Mouse (Mus musculus): ENCODE results near the gene Wdr12. TPM values are rescaled to one million over a fixed set of nuclear protein-coding genes. Genes with fewer than 3 reads are reported as not detected.
"Not testable (repeated sequence)": the region's sequence is repeated elsewhere in the genome, so short reads cannot be mapped to it uniquely, and the experiment has no call there.

The Wdr12 gene
- polyA plus RNA-seq, 1 experiment from 2014 or later: 56.8 TPM

DNA sequence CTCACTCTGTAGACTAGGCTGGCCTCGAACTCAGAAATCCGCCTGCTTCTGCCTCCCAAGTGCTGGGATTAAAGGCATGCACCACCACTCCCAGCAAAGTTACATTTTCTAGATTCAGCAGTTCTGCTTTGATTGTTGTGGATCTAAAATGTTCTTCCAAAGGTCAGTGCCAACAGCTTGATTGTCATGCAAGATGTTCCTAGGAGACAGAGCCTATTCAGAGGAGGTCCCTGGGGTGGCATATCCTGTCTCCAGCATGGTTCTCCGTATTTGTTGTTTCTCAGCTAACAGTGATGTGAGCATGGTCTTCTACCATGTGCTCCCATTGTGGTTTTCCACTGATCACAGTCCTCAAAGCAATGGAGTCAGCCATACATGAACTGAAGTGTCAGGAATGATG is 42.1 kb downstream of the Wdr12 start:
- ATAC-seq (ENCODE audit: low FRiP score): no peak
- H3K4me2 ChIP-seq: no peak overlapping the region
- 93% methylated on average over 3 of the region's 3 CpGs for WGBS

DNA sequence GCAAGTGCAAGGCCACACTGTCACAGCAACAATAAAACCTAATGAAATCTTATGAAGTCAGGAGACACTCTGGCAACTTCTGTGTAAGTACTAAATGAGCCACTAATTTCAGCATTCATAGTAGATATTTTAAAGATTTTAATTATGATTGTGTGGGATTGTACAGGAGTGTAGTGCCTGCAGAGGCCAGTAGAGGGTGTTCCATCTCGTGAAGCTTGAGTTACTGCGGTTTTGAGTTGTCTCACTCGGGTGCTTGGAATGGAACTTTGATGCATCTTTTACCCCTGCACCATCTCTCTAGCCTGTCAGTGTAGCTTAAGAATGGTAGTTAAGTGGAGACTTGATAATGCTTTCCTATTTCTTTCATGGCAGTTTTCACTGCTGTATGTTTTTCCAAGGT is 43.8 kb downstream of the Wdr12 start:
- H3K36me3 ChIP-seq (replicated peaks): no peaks in the 10 kb centered on the region
- WGBS: 39% methylated on average over 3 of the region's 3 CpGs
- H3K27ac ChIP-seq: no peak overlapping the region
- H3K27me3 ChIP-seq: no peaks in the 10 kb centered on the region
- ATAC-seq (ENCODE audit: low FRiP score): no peak
- H3K4me3 ChIP-seq (replicated peaks): no peak overlapping the region
- H3K9me3 ChIP-seq: no peaks in the 10 kb centered on the region
- no peak overlapping the region for H3K9ac ChIP-seq
- no peak overlapping the region for H3K4me2 ChIP-seq
- H3K4me1 ChIP-seq: no peaks in the 10 kb centered on the region

More for the DNA sequence above, 42.1 kb downstream of the Wdr12 start:
- H3K36me3 ChIP-seq (replicated peaks): no peaks in the 10 kb centered on the region
- no peaks in the 10 kb centered on the region for H3K27me3 ChIP-seq
- H3K4me3 ChIP-seq (replicated peaks): no peak overlapping the region
- no peak overlapping the region for H3K27ac ChIP-seq
- no peaks in the 10 kb centered on the region for H3K4me1 ChIP-seq
- H3K9ac ChIP-seq: no peak overlapping the region
- no peaks in the 10 kb centered on the region for H3K9me3 ChIP-seq

DNA sequence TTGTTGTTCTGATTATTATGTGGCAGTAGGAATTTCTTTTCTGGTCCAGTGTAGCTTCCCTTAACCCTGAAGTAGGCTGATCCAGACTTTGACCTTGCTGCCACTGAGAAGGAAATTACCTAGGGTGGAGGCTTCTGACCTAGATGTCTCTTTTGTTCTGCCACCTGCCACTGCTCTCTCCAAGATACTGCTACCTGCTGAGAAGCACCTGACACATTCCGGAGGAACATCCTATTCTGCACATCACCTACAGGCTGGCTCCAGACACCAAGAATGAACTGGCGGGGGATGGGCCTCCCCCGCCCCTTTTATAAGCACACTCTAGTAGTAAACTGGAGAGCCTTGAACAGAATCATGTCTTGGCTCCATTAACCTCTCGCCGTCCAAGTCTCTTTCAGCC is 51.0 kb downstream of the Wdr12 start:
- H3K4me1 ChIP-seq; H3K4me3 ChIP-seq (replicated peaks); ATAC-seq (ENCODE audit: low FRiP score); H3K9me3 ChIP-seq; H3K36me3 ChIP-seq (replicated peaks); H3K9ac ChIP-seq; H3K27ac ChIP-seq; H3K4me2 ChIP-seq: not testable (repeated sequence)
- WGBS: 92% methylated on average over 5 of the region's 5 CpGs
- peaks cover 13% of the 10 kb centered on the region for H3K27me3 ChIP-seq

DNA sequence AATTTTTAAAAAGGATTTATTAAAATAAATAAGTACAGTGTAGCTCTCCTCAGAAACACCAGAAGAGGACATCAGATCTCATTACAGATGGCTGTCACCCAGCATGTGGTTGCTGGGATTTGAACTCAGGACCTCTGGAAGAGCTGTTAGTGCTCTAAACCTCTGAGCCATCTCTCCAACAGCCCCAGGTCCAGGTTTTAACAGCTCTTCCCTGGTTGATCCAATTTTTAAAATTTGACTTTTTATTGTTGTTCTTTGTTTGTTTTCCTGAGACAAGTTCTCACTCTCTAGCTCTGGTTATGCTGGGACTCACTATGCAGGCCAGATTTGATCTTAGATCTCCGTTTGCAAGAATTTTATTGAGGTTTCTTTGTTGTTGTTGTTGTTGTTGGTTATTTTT is 53.9 kb downstream of the Wdr12 start:
- Histone ChIP-seq H3K9ac (no peak overlapping the region), H3K4me2 (no peak overlapping the region), H3K9me3 (no peaks in the 10 kb centered on the region), H3K27me3 (peaks cover 19% of the 10 kb centered on the region), H3K36me3 (replicated peaks) (no peaks in the 10 kb centered on the region), H3K27ac (no peak overlapping the region), H3K4me1 (0 out of 2 replicates have a peak, but pooled peaks cover 7% of the 10 kb centered on the region), H3K4me3 (replicated peaks) (no peak overlapping the region)
- WGBS: 96% methylated on average over 1 of the region's 1 CpGs
- no peak for ATAC-seq (ENCODE audit: low FRiP score)

DNA sequence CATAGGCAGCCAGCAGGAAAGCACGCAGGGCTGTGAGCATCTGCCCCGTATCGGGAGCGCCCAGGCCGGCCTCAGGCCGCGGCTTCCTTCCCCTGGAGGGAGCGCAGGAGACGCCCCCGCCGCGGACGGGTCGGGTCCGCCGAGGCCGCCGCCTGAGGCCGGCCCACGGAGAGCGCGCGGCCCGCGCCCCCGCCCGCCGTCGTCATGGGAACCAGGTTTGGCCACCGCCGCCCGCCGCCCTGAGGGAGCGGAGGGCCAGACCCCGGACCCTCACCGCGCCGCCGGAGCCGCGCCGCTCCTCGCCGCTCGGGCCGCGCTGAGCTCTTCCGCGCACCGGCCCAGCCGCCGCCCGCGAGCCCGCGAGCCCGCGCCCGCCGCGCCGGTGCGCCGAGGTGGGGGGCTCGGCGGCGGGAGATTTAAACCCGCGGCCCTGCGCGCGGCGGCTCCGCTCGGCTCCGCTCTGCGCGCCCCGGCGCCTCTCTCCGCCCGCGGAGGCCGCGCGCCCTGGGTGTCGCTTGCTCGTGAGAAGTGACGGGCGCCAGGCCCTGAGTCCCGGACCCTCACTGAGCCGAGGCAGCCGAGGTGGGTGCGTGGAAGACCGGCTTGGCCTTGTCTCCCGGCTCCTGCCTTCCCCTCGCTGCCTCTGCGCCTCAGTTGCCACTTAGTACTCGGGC is 55.5 kb downstream of the Wdr12 start, which contains the start of gene Ica1l:
Ica1l (minus strand) TSS at position 389 of the 674 bp plus-strand sequence.
- peak; percentile 90 for ATAC-seq (ENCODE audit: low FRiP score)
- WGBS: under 1% methylated on average over 52 of the region's 99 CpGs
- H3K27ac ChIP-seq: no peak within 1 kb of the TSS

DNA sequence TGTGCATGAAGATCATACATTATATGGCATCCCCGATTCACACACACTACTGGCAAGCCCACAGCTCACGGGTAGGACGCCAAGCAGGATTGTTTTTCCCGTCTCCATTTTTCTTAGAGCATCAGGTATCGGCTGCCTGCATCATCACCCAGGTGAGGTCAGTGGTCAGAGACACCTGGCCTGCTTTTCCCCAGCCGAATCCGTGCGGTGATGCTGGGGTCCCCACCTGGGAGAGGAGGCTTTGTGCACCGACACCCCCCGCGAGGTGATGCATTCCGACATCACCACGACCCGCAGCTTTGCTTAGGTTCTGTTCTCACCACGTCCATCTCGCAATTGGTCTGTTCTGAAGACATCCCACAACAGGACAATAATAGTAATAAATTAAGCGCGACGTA is 56.0 kb downstream of the Wdr12 start:
- Histone ChIP-seq H3K9ac (peak overlapping the region; percentile 82), H3K9me3 (no peaks in the 10 kb centered on the region), H3K4me1 (0 out of 2 replicates have a peak, but pooled peaks cover 7% of the 10 kb centered on the region), H3K4me3 (replicated peaks) (peak overlapping the region; percentile 83), H3K27me3 (peaks cover 19% of the 10 kb centered on the region), H3K27ac (no peak overlapping the region), H3K4me2 (peak overlapping the region; percentile 91), H3K36me3 (replicated peaks) (no peaks in the 10 kb centered on the region)
- 4% methylated on average over 19 of the region's 19 CpGs for WGBS
- peak; percentile 58 for ATAC-seq (ENCODE audit: low FRiP score)

More for the DNA sequence above, 55.5 kb downstream of the Wdr12 start, which contains the start of gene Ica1l:
- Histone ChIP-seq H3K36me3 (replicated peaks) (no peaks in the 10 kb centered on the region), H3K4me1 (0 out of 2 replicates have a peak, but pooled peaks cover 7% of the 10 kb centered on the region), H3K27me3 (peaks cover 19% of the 10 kb centered on the region), H3K4me3 (replicated peaks) (peak within 1 kb of the TSS; percentile 83), H3K9ac (peak within 1 kb of the TSS; percentile 82), H3K9me3 (no peaks in the 10 kb centered on the region), H3K4me2 (peak within 1 kb of the TSS; percentile 91)

DNA sequence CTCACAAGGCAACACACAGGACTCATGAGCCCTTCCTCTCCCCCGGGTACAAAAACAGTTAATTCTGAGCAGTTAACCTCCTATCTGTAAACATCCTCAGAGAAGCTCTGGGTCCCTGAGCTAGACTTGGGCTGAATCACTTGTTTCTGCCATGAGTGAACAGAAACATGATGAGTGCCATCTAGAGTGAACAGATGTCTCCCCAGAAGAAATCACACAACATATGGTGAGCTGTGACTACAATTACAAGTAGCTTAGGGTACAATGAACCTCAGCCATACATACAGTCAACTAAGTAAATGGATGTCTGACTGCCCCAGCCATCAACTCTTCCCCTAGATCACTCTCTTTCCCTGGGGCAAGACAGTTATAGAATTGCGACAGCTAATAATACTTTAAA is 63.4 kb downstream of the Wdr12 start:
- WGBS: 86% methylated on average over 2 of the region's 2 CpGs
- no peaks in the 10 kb centered on the region for H3K27me3 ChIP-seq
- no peaks in the 10 kb centered on the region for H3K4me1 ChIP-seq
- ATAC-seq (ENCODE audit: low FRiP score): no peak
- no peak overlapping the region for H3K27ac ChIP-seq
- no peak overlapping the region for H3K4me3 ChIP-seq (replicated peaks)
- no peak overlapping the region for H3K4me2 ChIP-seq
- no peak overlapping the region for H3K9ac ChIP-seq
- no peaks in the 10 kb centered on the region for H3K9me3 ChIP-seq
- no peaks in the 10 kb centered on the region for H3K36me3 ChIP-seq (replicated peaks)

Other genes starting within 250 kb of the Wdr12 start
- gene Fam117b, start 185.6 kb downstream of the Wdr12 start, polyA plus RNA-seq (2016; fragmentation: Nextera tagmentation; extraction: Ambion mirVana): 23.4 and 25.0 TPM in 2 replicates
- gene Ica1l, start 55.5 kb downstream of the Wdr12 start, polyA plus RNA-seq (2016; fragmentation: Nextera tagmentation; extraction: Ambion mirVana): 5.5 and 6.2 TPM in 2 replicates
- gene Carf, start 398 bp downstream of the Wdr12 start, polyA plus RNA-seq (2016; fragmentation: Nextera tagmentation; extraction: Ambion mirVana): 6.5 and 7.0 TPM in 2 replicates
- gene Nbeal1, start 82.0 kb upstream of the Wdr12 start, polyA plus RNA-seq (2016; fragmentation: Nextera tagmentation; extraction: Ambion mirVana): 10.2 and 12.3 TPM in 2 replicates
- gene Cyp20a1, start 244.7 kb upstream of the Wdr12 start, polyA plus RNA-seq (2016; fragmentation: Nextera tagmentation; extraction: Ambion mirVana): 18.9 and 19.3 TPM in 2 replicates